Mouse (Mus musculus) kidney, embryonic 15.5 days (tissue): ENCODE results near the gene Rnf181. TPM values are rescaled to one million over a fixed set of nuclear protein-coding genes. Genes with fewer than 3 reads are reported as not detected.

Experiments
- ATAC-seq: fragments of 200-750 bp; cut with Nextera tagmentation; replicated peaks from 2 replicates; pipeline ENCODE4 v1.8.0; 2017; ENCODE audit warnings: moderate TSS enrichment; ENCODE audit not compliant: low FRiP score
- H3K27ac ChIP-seq: fragments of 300-500 bp; sonication (generic); 2 replicates; pipeline ENCODE4 v1.5.1; 2015; ENCODE audit warnings: mild to moderate bottlenecking, inconsistent platforms
- H3K27me3 ChIP-seq: fragments of 300-500 bp; sonication (generic); 2 replicates; pipeline ENCODE4 v1.6.1; 2015; ENCODE audit warnings: inconsistent platforms
- H3K36me3 ChIP-seq: fragments of 300-500 bp; sonication (generic); 2 replicates; pipeline ENCODE4 v1.6.1; 2015; ENCODE audit warnings: inconsistent platforms
- H3K4me1 ChIP-seq: fragments of 300-500 bp; sonication (generic); 2 replicates; pipeline ENCODE4 v1.6.1; 2015; ENCODE audit warnings: inconsistent platforms
- H3K4me2 ChIP-seq: fragments of 300-500 bp; sonication (generic); 2 replicates; pipeline ENCODE4 v1.6.1; 2015; ENCODE audit warnings: moderate library complexity, mild to moderate bottlenecking, inconsistent platforms
- H3K4me3 ChIP-seq: fragments of 300-500 bp; sonication (generic); replicated peaks from 2 replicates; pipeline ENCODE4 v1.5.1; 2015; ENCODE audit warnings: mild to moderate bottlenecking, inconsistent platforms
- H3K9ac ChIP-seq: fragments of 300-500 bp; sonication (generic); 2 replicates; pipeline ENCODE4 v1.6.1; 2015; ENCODE audit warnings: mild to moderate bottlenecking, inconsistent platforms
- H3K9me3 ChIP-seq: fragments of 300-500 bp; sonication (generic); replicated peaks from 2 replicates; pipeline ENCODE4 v1.6.1; 2016; ENCODE audit warnings: inconsistent platforms
- WGBS: fragments of 180-500 bp; shearing (Covaris S2); methylation state at CpG from one replicate; pipeline ENCODE4 v1.1.7; 2015; ENCODE audit warnings: mixed read lengths; 5-methylcytosine and 5-hydroxymethylcytosine counted together
- polyA plus RNA-seq: library from polyadenylated mRNA; unstranded; fragments of >200 nt; fragmentation: Nextera tagmentation; extraction: Ambion mirVana; gene quantifications from 2 replicates; pipeline ENCODE4 v1.2.1, GENCODE M21; 2015

Gene Rnf181
- polyA plus RNA-seq, 1 experiment from 2014 or later: 130 TPM

DNA sequence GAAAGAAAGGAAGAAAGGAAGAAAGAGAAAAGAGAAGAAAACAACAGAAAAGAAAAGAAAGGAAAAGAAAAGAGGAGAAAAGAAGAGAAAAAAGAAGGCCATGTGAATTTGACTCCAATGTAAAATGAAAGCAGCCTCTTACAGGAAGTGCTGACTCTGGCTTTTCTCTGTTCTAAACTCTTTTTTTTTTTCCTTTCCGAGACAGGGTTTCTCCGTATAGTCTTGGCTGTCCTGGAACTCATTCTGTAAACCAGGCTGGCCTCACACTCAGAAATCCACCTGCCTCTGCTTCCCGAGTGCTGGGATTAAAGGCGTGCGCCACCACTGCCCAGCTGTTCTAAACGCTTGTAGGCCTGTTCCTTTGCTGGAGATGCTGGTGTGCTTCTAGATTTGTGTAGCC, 15.7 kb upstream of the Rnf181 start:
- H3K9ac ChIP-seq: no peak overlapping the region
- no peak overlapping the region for H3K27ac ChIP-seq
- H3K4me3 ChIP-seq: no peak overlapping the region
- H3K27me3 ChIP-seq: peaks cover 15% of the 10 kb centered on the region
- 82% methylated on average over 6 of the region's 6 CpGs for WGBS
- H3K4me2 ChIP-seq: no peak overlapping the region
- no peak for ATAC-seq
- H3K9me3 ChIP-seq: no peaks in the 10 kb centered on the region
- H3K4me1 ChIP-seq: peaks cover 11% of the 10 kb centered on the region
- H3K36me3 ChIP-seq: peaks cover 32% of the 10 kb centered on the region

DNA sequence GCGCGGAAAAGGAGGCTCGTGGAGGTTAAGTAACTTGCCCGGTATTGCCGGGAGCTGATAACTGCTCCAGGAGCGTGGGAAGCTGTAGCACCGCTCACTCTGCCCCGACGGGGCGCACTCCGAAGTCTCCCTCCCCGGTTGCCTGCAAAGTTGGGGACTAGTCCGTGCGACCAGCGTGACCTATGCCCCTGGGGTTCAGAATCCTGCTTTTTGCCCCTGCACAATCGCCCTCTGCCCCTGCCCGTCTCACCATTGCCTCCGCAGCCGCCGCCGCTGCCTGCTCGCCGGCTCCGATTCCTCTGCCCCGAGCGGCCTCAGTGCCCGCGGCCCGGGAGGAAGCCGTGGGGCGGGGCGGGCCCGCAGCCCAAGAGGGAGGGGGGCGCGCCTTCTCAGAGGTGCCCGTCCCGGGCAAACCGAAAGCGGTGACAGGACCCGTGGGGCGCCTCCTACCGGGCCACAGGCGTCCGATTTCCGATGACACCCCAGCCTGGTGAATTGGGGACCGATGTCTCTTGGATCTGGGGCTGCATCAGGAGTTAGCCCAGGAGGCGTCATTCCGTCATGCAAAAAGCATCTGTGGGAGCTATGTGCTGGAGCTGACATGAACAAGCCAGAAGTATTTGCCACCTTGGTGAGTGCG, 13.5 kb upstream of the Rnf181 start, which contains the start of gene Vamp5:
TSS of gene Vamp5 (minus strand) at position 338 of the 640 bp plus-strand sequence.
- Histone ChIP-seq H3K27ac (peak within 1 kb of the TSS; percentile 77), H3K4me3 (peak within 1 kb of the TSS; percentile 57)

DNA sequence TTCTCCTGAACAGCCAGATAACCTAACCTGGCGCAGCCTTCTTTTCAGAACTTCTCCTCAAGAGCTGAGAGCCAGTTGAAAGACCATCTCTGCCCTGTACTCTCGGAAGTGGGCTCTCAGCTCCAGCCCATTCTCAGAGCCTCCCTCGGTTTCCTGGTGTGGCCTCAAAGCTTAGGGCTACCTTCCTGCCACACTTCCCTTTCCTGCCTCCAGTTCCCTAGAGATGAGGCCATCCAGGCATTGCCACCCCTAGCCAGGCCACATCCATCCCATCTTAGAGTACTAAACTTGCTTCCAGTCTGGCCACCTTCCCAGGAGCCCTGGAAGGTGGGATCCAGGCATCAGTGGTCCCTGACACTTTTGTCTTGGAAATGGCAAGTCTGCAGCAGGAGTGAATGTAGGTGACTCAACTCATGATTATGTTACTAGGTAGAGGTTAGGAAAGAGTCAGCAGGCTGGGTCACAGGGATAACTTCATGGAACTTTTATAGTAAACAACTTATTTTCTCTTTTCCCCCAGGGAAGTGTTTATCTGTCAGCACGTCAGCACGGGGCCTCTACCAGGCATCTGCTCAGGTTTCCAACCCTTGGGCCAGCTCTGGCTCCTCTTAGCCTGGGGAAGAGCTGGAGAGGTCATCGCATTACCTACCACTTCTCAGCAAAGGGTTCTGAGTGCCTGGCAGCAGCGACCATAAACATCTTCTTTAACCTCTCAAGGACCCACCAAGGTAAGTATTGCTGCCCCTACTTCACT, 12.8 kb upstream of the Rnf181 start:
- Histone ChIP-seq H3K9me3 (no peaks in the 10 kb centered on the region), H3K4me1 (peaks cover 9% of the 10 kb centered on the region), H3K9ac (peak overlapping the region; percentile 39; the same call in 1 of the 2 replicates), H3K27ac (peak overlapping the region; percentile 77), H3K4me3 (peak overlapping the region; percentile 57), H3K36me3 (peaks cover 7% of the 10 kb centered on the region), H3K4me2 (peak overlapping the region; percentile 78), H3K27me3 (peaks cover 15% of the 10 kb centered on the region)
- WGBS: 34% methylated on average over 7 of the region's 7 CpGs
- ATAC-seq: peak; percentile 3; the same call in 1 of the 2 replicates

More for the DNA sequence above, 13.5 kb upstream of the Rnf181 start, which contains the start of gene Vamp5:
- Histone ChIP-seq H3K36me3 (peaks cover 14% of the 10 kb centered on the region), H3K9ac (peak within 1 kb of the TSS; percentile 39), H3K9me3 (no peaks in the 10 kb centered on the region), H3K4me2 (peak within 1 kb of the TSS; percentile 78), H3K4me1 (peaks cover 9% of the 10 kb centered on the region), H3K27me3 (peaks cover 15% of the 10 kb centered on the region)
- ATAC-seq: peak; percentile 88
- WGBS: 1% methylated on average over 49 of the region's 49 CpGs

DNA sequence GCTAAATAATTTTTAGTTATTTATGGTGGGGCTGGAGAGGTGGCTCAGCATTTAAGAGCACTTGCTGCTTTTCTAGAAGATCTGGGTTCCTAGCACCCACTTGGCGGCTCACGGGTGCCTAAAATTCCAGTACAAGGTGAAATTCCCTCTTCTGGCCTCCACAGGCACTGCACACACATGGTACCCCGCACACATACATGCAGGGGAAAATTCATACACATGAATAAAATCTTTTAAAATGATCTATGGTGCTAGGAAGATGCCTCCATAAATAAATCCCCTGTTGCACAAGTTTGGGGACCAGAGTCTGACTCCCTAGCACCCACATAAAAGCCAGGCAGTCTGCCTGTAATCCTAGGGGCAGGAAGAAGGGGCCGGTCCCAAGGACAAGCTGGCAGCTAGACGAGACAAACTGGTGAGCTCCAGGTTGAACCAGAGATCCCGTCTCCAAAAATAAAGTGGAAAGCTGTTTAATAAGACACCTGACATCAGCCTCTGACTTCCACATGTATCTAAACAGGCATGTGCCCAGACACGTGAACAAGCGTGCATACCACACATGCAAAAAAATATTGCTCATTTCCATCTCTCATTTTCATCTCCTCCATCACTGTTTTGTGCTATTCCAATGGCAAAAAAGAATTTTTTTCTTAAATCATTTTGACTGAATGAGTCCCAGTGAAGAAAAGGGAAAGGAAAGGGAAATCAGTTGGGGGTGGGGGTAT, 11.9 kb upstream of the Rnf181 start:
- no peaks in the 10 kb centered on the region for H3K36me3 ChIP-seq
- H3K4me2 ChIP-seq: peak overlapping the region; percentile 78
- peak overlapping the region; percentile 57 for H3K4me3 ChIP-seq
- H3K9ac ChIP-seq: no peak overlapping the region
- H3K9me3 ChIP-seq: no peaks in the 10 kb centered on the region
- ATAC-seq: no peak
- peak overlapping the region; percentile 77; the same call in 1 of the 2 replicates for H3K27ac ChIP-seq
- H3K4me1 ChIP-seq: peaks cover 13% of the 10 kb centered on the region
- peaks cover 15% of the 10 kb centered on the region for H3K27me3 ChIP-seq
- WGBS: 86% methylated on average over 8 of the region's 8 CpGs

GRCm38 (mm10) chr6:72374820-72375563, 8.2 kb upstream of the Rnf181 start:
- peaks cover 18% of the 10 kb centered on the region for H3K4me1 ChIP-seq
- no peak for ATAC-seq
- H3K9ac ChIP-seq: no peak overlapping the region
- no peak overlapping the region for H3K4me3 ChIP-seq
- H3K27ac ChIP-seq: no peak overlapping the region
- H3K9me3 ChIP-seq: no peaks in the 10 kb centered on the region
- 80% methylated on average over 15 of the region's 15 CpGs for WGBS
- H3K27me3 ChIP-seq: peaks cover 14% of the 10 kb centered on the region
- H3K36me3 ChIP-seq: no peaks in the 10 kb centered on the region
- no peak overlapping the region for H3K4me2 ChIP-seq

DNA sequence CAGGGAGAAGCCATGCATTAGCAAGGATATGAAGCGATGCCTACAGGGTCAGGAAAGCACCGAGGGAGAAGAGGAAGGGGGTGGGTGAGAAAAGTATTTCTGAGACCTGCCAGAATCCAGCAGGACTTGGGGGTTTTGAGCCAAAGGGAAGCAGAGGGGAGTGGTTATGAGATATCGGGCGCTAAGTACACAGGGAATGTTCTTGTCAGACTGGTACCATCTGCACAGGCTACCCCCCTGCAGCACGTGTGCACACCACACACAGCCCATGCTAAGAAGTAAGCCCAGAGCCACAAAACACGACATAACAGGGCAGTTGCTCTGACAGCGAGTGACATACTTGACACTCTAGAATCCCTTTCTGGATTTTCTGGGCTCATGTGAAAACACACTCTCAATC, 7.5 kb upstream of the Rnf181 start:
- no peaks in the 10 kb centered on the region for H3K9me3 ChIP-seq
- H3K4me1 ChIP-seq: peaks cover 15% of the 10 kb centered on the region
- H3K4me2 ChIP-seq: no peak overlapping the region
- no peak overlapping the region for H3K9ac ChIP-seq
- no peak overlapping the region for H3K27ac ChIP-seq
- 66% methylated on average over 7 of the region's 7 CpGs for WGBS
- peaks cover 6% of the 10 kb centered on the region for H3K27me3 ChIP-seq
- ATAC-seq: no peak
- H3K4me3 ChIP-seq: no peak overlapping the region
- H3K36me3 ChIP-seq: no peaks in the 10 kb centered on the region

DNA sequence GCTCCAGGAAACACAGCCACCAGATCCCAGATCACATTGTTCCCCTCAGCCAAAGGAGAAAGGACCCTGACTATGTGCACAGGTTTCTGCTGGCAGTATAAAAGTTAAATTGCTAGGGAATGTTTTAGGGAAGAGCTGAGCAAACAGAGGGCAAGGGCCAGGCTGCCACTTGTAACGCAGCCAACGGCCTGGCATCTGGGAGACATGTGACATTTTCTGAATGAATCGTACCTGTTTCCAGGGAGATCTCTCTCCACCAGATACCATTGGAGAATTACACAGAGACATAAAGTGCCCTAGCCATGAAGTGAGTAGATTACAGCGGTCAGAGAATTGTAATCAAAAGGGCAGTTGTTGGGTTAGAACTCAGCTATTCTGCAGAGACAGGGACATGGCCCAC, 6.4 kb upstream of the Rnf181 start:
- Histone ChIP-seq H3K4me3 (no peak overlapping the region), H3K27ac (no peak overlapping the region), H3K9me3 (no peaks in the 10 kb centered on the region), H3K4me2 (no peak overlapping the region), H3K36me3 (no peaks in the 10 kb centered on the region), H3K9ac (no peak overlapping the region), H3K27me3 (no peaks in the 10 kb centered on the region), H3K4me1 (peaks cover 15% of the 10 kb centered on the region)
- no peak for ATAC-seq
- 87% methylated on average over 4 of the region's 4 CpGs for WGBS

- Histone ChIP-seq H3K4me1 (peaks cover 15% of the 10 kb centered on the region; the same call in 1 of the 2 replicates), H3K9ac (no peak overlapping the region), H3K27me3 (no peaks in the 10 kb centered on the region), H3K9me3 (no peaks in the 10 kb centered on the region), H3K4me2 (no peak overlapping the region), H3K4me3 (no peak overlapping the region), H3K36me3 (no peaks in the 10 kb centered on the region), H3K27ac (peak overlapping the region; percentile 37; the same call in 1 of the 2 replicates)
- no peak for ATAC-seq
- WGBS: 21% methylated on average over 1 of the region's 1 CpGs
Measured at GRCm38 (mm10) chr6:72371571-72371970, 4.8 kb upstream of the Rnf181 start.

- peak overlapping the region; percentile 37; the same call in 1 of the 2 replicates for H3K27ac ChIP-seq
- 51% methylated on average over 5 of the region's 5 CpGs for WGBS
- H3K9me3 ChIP-seq: no peaks in the 10 kb centered on the region
- H3K36me3 ChIP-seq: no peaks in the 10 kb centered on the region
- H3K4me3 ChIP-seq: no peak overlapping the region
- H3K4me2 ChIP-seq: no peak overlapping the region
- 0 out of 2 replicates have a peak, but pooled peaks have one; percentile 25 for ATAC-seq
- no peaks in the 10 kb centered on the region for H3K27me3 ChIP-seq
- H3K4me1 ChIP-seq: peaks cover 15% of the 10 kb centered on the region; the same call in 1 of the 2 replicates
- H3K9ac ChIP-seq: no peak overlapping the region
Measured at GRCm38 (mm10) chr6:72371147-72371546, 4.4 kb upstream of the Rnf181 start.

- H3K4me2 ChIP-seq: no peak overlapping the region
- H3K4me1 ChIP-seq: peaks cover 15% of the 10 kb centered on the region; the same call in 1 of the 2 replicates
- no peak overlapping the region for H3K9ac ChIP-seq
- H3K27me3 ChIP-seq: no peaks in the 10 kb centered on the region
- H3K4me3 ChIP-seq: no peak overlapping the region
- H3K9me3 ChIP-seq: no peaks in the 10 kb centered on the region
- WGBS: 79% methylated on average over 12 of the region's 12 CpGs
- no peak overlapping the region for H3K27ac ChIP-seq
- H3K36me3 ChIP-seq: no peaks in the 10 kb centered on the region
- ATAC-seq: no peak
Measured at GRCm38 (mm10) chr6:72370091-72370490, 3.3 kb upstream of the Rnf181 start.

GRCm38 (mm10) chr6:72369557-72369956, 2.8 kb upstream of the Rnf181 start:
- ATAC-seq: no peak
- 83% methylated on average over 4 of the region's 4 CpGs for WGBS
- Histone ChIP-seq H3K27ac (no peak overlapping the region), H3K4me2 (no peak overlapping the region), H3K4me1 (peaks cover 15% of the 10 kb centered on the region; the same call in 1 of the 2 replicates), H3K27me3 (no peaks in the 10 kb centered on the region), H3K36me3 (no peaks in the 10 kb centered on the region), H3K9me3 (no peaks in the 10 kb centered on the region), H3K9ac (no peak overlapping the region), H3K4me3 (no peak overlapping the region)
